ENCODE assay signal across 8 mouse cellular contexts in genomic region chr9:54501453-54502110, GRCm38 (mm10). TPM values are rescaled to one million over a fixed set of nuclear protein-coding genes. Genes with fewer than 3 reads are reported as not detected.
DNase-seq lines count a peak whose midpoint lies in the region; ATAC-seq and TF ChIP-seq lines count a peak whose summit lies in the region.

TSS of gene Dmxl2 (minus strand) at chr9:54501626.

- peaks cover 19% of the 10 kb centered on the region for H3K27me3 ChIP-seq in G1E (ENCODE audit: insufficient read depth, low read length)
- H3K27me3 ChIP-seq in forebrain, postnatal 0 days (ENCODE audit: insufficient read depth, low read length) = no peaks in the 10 kb centered on the region
- peaks cover 28% of the 10 kb centered on the region for H3K27me3 ChIP-seq in lung, embryonic 15.5 days

- peak within 1 kb of the TSS; percentile 33; the same call in 1 of the 2 replicates for H3K4me3 ChIP-seq in G1E (ENCODE audit: low read depth, low read length)
- H3K4me3 ChIP-seq in forebrain, postnatal 0 days (ENCODE audit: low read depth, low read length) = peak within 1 kb of the TSS; percentile 90
- peak within 1 kb of the TSS; percentile 73 for H3K4me3 ChIP-seq in lung, embryonic 15.5 days
- peak within 1 kb of the TSS; percentile 59 for H3K4me3 ChIP-seq in olfactory bulb, adult 2 months (ENCODE audit: insufficient read depth, low read depth, low read length)

- no peaks in the 10 kb centered on the region for H3K9me3 ChIP-seq in G1E (replicated peaks)
- H3K9me3 ChIP-seq in forebrain, postnatal 0 days (ENCODE audit: low read length) = no peaks in the 10 kb centered on the region
- H3K9me3 ChIP-seq in lung, embryonic 15.5 days = no peaks in the 10 kb centered on the region

- ATAC-seq in G1E (ENCODE audit: extremely low read depth, insufficient number of reproducible peaks, low FRiP score, poor library complexity, severe bottlenecking) = no peak
- ATAC-seq in forebrain, postnatal 0 days = peak; percentile 96
- ATAC-seq in lung, embryonic 15.5 days (ENCODE audit: borderline replicate concordance, extremely low read depth, low FRiP score, low TSS enrichment) = peak; percentile 93

- TF ChIP-seq CTCF in G1E (IDR thresholded peaks at IDR 0.05; ENCODE audit: low read depth, low read length) = no peak
- TF ChIP-seq CTCF in forebrain, postnatal 0 days (IDR thresholded peaks at IDR 0.05; ENCODE audit: low read depth) = no peak
- TF ChIP-seq CTCF in olfactory bulb, adult 2 months (IDR thresholded peaks at IDR 0.05; ENCODE audit: insufficient read depth, low read depth, low read length) = no peak

- peak within 1 kb of the TSS; percentile 76 for H3K4me2 ChIP-seq in forebrain, postnatal 0 days (ENCODE audit: low read depth)
- peak within 1 kb of the TSS; percentile 100 for H3K4me2 ChIP-seq in lung, embryonic 15.5 days

- TF ChIP-seq POLR2A in olfactory bulb, adult 2 months (IDR thresholded peaks at IDR 0.05; ENCODE audit: insufficient read depth, low read depth, low read length) = peak; percentile 80

- DNase-seq in G1E (ENCODE audit: low spot score) = no peak
- DNase-seq in cerebellum, adult 11 months = peak; percentile 90
- peak; percentile 98 for DNase-seq in forebrain, postnatal 0 days
- peak; percentile 94 for DNase-seq in heart, postnatal 4 days
- peak; percentile 65 for DNase-seq in layer of hippocampus, adult 9-10 months (ENCODE audit: low spot score)
- DNase-seq in thymus, postnatal 0 days (ENCODE audit: low spot score) = peak; percentile 57

- 2% methylated on average over 88 of the region's 99 CpGs for WGBS in forebrain, postnatal 0 days
- 0% methylated on average over 97 of the region's 99 CpGs for WGBS in lung, embryonic 15.5 days
- 4% methylated on average over 98 of the region's 99 CpGs for WGBS in olfactory bulb, adult 2 months

- H3K27ac ChIP-seq in forebrain, postnatal 0 days (ENCODE audit: low read depth, low read length) = peak within 1 kb of the TSS; percentile 92
- no peak within 1 kb of the TSS; the same call in 1 of the 2 replicates for H3K27ac ChIP-seq in lung, embryonic 15.5 days
- H3K27ac ChIP-seq in olfactory bulb, adult 2 months (ENCODE audit: insufficient read depth, low read depth, low read length) = peak within 1 kb of the TSS; percentile 69

- no peaks in the 10 kb centered on the region for H3K36me3 ChIP-seq in G1E (replicated peaks)
- no peaks in the 10 kb centered on the region for H3K36me3 ChIP-seq in forebrain, postnatal 0 days (ENCODE audit: insufficient read depth)
- H3K36me3 ChIP-seq in lung, embryonic 15.5 days = no peaks in the 10 kb centered on the region

- no peaks in the 10 kb centered on the region for H3K4me1 ChIP-seq in G1E (ENCODE audit: insufficient read depth, low read depth, low read length)
- H3K4me1 ChIP-seq in forebrain, postnatal 0 days (ENCODE audit: insufficient read depth) = peaks cover 14% of the 10 kb centered on the region
- H3K4me1 ChIP-seq in lung, embryonic 15.5 days = peaks cover 10% of the 10 kb centered on the region; the same call in 1 of the 2 replicates
- peaks cover 7% of the 10 kb centered on the region for H3K4me1 ChIP-seq in olfactory bulb, adult 2 months (ENCODE audit: control insufficient read depth, insufficient read depth, low read length)

- peak within 1 kb of the TSS; percentile 92 for H3K9ac ChIP-seq in forebrain, postnatal 0 days
- H3K9ac ChIP-seq in lung, embryonic 15.5 days = peak within 1 kb of the TSS; percentile 55

RNA-seq across cellular contexts. Expression of gene Dmxl2, which starts in this region (rescaled TPM):
- total RNA-seq in G1E (2014; fragmentation: Nextera tagmentation) (not detected in 2 replicates), G1E (2017) (0.11 and 0.23 TPM in 2 replicates)
- not detected in 2 replicates for polyA plus RNA-seq in G1E (2012)
- total RNA-seq in forebrain, postnatal 0 days (2014; rRNA removed) = 108 and 129 TPM in 2 replicates
- 23.6 and 39.7 TPM in 2 replicates for polyA plus RNA-seq in forebrain, postnatal 0 days (2015; fragmentation: Nextera tagmentation; extraction: Ambion mirVana)
- total RNA-seq in heart, postnatal 4 days (2021) = 10 to 100 TPM; 21.2 to 24.5 TPM
- polyA plus RNA-seq in lung, embryonic 15.5 days (2015; fragmentation: Nextera tagmentation; extraction: Ambion mirVana) = 3.4 and 4.5 TPM in 2 replicates
- not detected in 2 replicates for polyA plus RNA-seq in olfactory bulb, adult 2 months (2012; ENCODE audit: insufficient read depth, insufficient read length, low replicate concordance, missing spikeins)
- 1.0 and 1.1 TPM in 2 replicates for polyA plus RNA-seq in thymus, postnatal 0 days (2015; fragmentation: Nextera tagmentation; extraction: Ambion mirVana)

Comparison
In these comparisons a context has a peak if more than half of its experiments do, and no peak if none do; other contexts are left out.
1. RNA of gene Dmxl2 (total RNA-seq): 108 to 129 TPM in forebrain, postnatal 0 days and 21.2 to 24.5 TPM in heart, postnatal 4 days; 0.11 to 0.23 TPM in G1E; every median in the first group is over 10 times any median in the second.
2. H3K4me3 ChIP-seq: peak in every context shown above with its lines; median percentile 90 in forebrain, postnatal 0 days; 73 in lung, embryonic 15.5 days; 59 in olfactory bulb, adult 2 months; 33 in G1E.